Mouse (Mus musculus): Measurements from ENCODE around the gene Cdc42.

GRCm38 (mm10) chr4:137405571-137405970, 48.1 kb upstream of the Cdc42 start:
- TF ChIP-seq CTCF (conservative IDR thresholded peaks at IDR 0.05; ENCODE audit: low read length) (no peak), POU5F1 (IDR thresholded peaks at IDR 0.05; ENCODE audit: borderline replicate concordance, low read length) (no peak)
